Mouse (Mus musculus) gastrocnemius, adult 18-20 months (tissue): ENCODE results near the gene Gm44596. TPM values are rescaled to one million over a fixed set of nuclear protein-coding genes. Genes with fewer than 3 reads are reported as not detected.
"Not testable (repeated sequence)": the region's sequence is repeated elsewhere in the genome, so short reads cannot be mapped to it uniquely, and the experiment has no call there.

ENCODE experiments used
- DNase-seq: peaks from one replicate; pipeline ENCODE4 v3.0.0; 2021; ENCODE audit warnings: low spot score
- total RNA-seq, 2 experiments: library from RNA; stranded (reverse); gene quantifications; 2 replicates each; pipeline ENCODE4 v1.2.3; 2021

The Gm44596 gene
- total RNA-seq, 2 experiments from 2014 or later = not detected

GRCm38 (mm10) chr6:128379636-128380035 is 4.3 kb downstream of the Gm44596 start:
- no peak for DNase-seq

- not testable (repeated sequence) for DNase-seq
Observed at GRCm38 (mm10) chr6:128380594-128381167, 5.4 kb downstream of the Gm44596 start.

- no peak for DNase-seq
Observed at GRCm38 (mm10) chr6:128381254-128381653, 6.0 kb downstream of the Gm44596 start.

GRCm38 (mm10) chr6:128383752-128384151 is 8.4 kb downstream of the Gm44596 start:
- DNase-seq = no peak

GRCm38 (mm10) chr6:128385026-128385425 is 9.7 kb downstream of the Gm44596 start:
- no peak for DNase-seq

GRCm38 (mm10) chr6:128389185-128389584 is 13.9 kb downstream of the Gm44596 start:
- DNase-seq = no peak

GRCm38 (mm10) chr6:128390683-128391082 is 15.4 kb downstream of the Gm44596 start:
- no peak for DNase-seq

GRCm38 (mm10) chr6:128397574-128398261 is 22.4 kb downstream of the Gm44596 start:
- no peak for DNase-seq

- DNase-seq = no peak
Observed at GRCm38 (mm10) chr6:128398996-128399395, 23.7 kb downstream of the Gm44596 start, which contains the start of gene Nrip2. TSS of gene Nrip2 (plus strand) at chr6:128399296.

- no peak for DNase-seq
Observed at GRCm38 (mm10) chr6:128399421-128400185, 24.3 kb downstream of the Gm44596 start.

GRCm38 (mm10) chr6:128404708-128405107 is 29.4 kb downstream of the Gm44596 start:
- no peak for DNase-seq

- no peak for DNase-seq
Observed at GRCm38 (mm10) chr6:128408544-128409125, 33.3 kb downstream of the Gm44596 start.

- no peak for DNase-seq
Observed at GRCm38 (mm10) chr6:128410305-128410704, 35.0 kb downstream of the Gm44596 start.

- DNase-seq = peak; percentile 72
Observed at GRCm38 (mm10) chr6:128411115-128411514, 35.8 kb downstream of the Gm44596 start.

GRCm38 (mm10) chr6:128416169-128416568 is 40.9 kb downstream of the Gm44596 start:
- DNase-seq = no peak

- no peak for DNase-seq
Observed at GRCm38 (mm10) chr6:128418076-128418475, 42.8 kb downstream of the Gm44596 start.

- no peak for DNase-seq
Observed at GRCm38 (mm10) chr6:128421036-128421435, 45.7 kb downstream of the Gm44596 start.

- DNase-seq = no peak
Observed at GRCm38 (mm10) chr6:128421480-128421879, 46.2 kb downstream of the Gm44596 start.

GRCm38 (mm10) chr6:128423496-128424268 is 48.4 kb downstream of the Gm44596 start:
- no peak for DNase-seq

- DNase-seq = peak; percentile 97
Observed at GRCm38 (mm10) chr6:128424269-128425019, 49.1 kb downstream of the Gm44596 start, which contains the start of gene Itfg2. TSS of gene Itfg2 (minus strand) at chr6:128424931.
